Mouse (Mus musculus): ENCODE results near the gene Arrdc2. TPM values are rescaled to one million over a fixed set of nuclear protein-coding genes. Genes with fewer than 3 reads are reported as not detected.

Gene Arrdc2
- total RNA-seq, 1 experiment from 2014 or later = 7.3 TPM

GRCm38 (mm10) chr8:70792700-70793099 lies 46.8 kb downstream of the Arrdc2 start:
- ATAC-seq (replicated peaks; ENCODE audit: low read depth, poor library complexity, severe bottlenecking) = peak; percentile 12

GRCm38 (mm10) chr8:70791975-70792691 lies 47.4 kb downstream of the Arrdc2 start:
- peak; percentile 61 for ATAC-seq (replicated peaks; ENCODE audit: low read depth, poor library complexity, severe bottlenecking)

GRCm38 (mm10) chr8:70791294-70791701 lies 48.2 kb downstream of the Arrdc2 start:
- ATAC-seq (replicated peaks; ENCODE audit: low read depth, poor library complexity, severe bottlenecking) = peak; percentile 78

- ATAC-seq (replicated peaks; ENCODE audit: low read depth, poor library complexity, severe bottlenecking) = no peak
Measured at GRCm38 (mm10) chr8:70790846-70791245, 48.7 kb downstream of the Arrdc2 start.

- no peak for ATAC-seq (replicated peaks; ENCODE audit: low read depth, poor library complexity, severe bottlenecking)
Measured at GRCm38 (mm10) chr8:70789046-70789445, 50.5 kb downstream of the Arrdc2 start.

GRCm38 (mm10) chr8:70787941-70788667 lies 51.4 kb downstream of the Arrdc2 start:
- no peak for ATAC-seq (replicated peaks; ENCODE audit: low read depth, poor library complexity, severe bottlenecking)

GRCm38 (mm10) chr8:70787051-70787445 lies 52.5 kb downstream of the Arrdc2 start:
- ATAC-seq (replicated peaks; ENCODE audit: low read depth, poor library complexity, severe bottlenecking) = no peak

GRCm38 (mm10) chr8:70786291-70787050 lies 53.0 kb downstream of the Arrdc2 start:
- no peak for ATAC-seq (replicated peaks; ENCODE audit: low read depth, poor library complexity, severe bottlenecking)

Other genes starting within 250 kb of the Arrdc2 start
- 35.0 and 43.9 TPM in 2 replicates for gene Isyna1, start 245.3 kb downstream of the Arrdc2 start, total RNA-seq (2017)
- 43.8 and 58.4 TPM in 2 replicates for gene Ssbp4, start 230.8 kb downstream of the Arrdc2 start, total RNA-seq (2017)
- gene Lrrc25, start 223.6 kb downstream of the Arrdc2 start, total RNA-seq (2017) = 1.6 and 2.6 TPM in 2 replicates
- gene Gdf15, start 207.3 kb downstream of the Arrdc2 start, total RNA-seq (2017) = 0.29 TPM in 1 of 2 replicates, not detected in the other
- 3.2 and 3.6 TPM in 2 replicates for gene Pgpep1, start 179.3 kb downstream of the Arrdc2 start, total RNA-seq (2017)
- 129 and 163 TPM in 2 replicates for gene Lsm4, start 166.5 kb downstream of the Arrdc2 start, total RNA-seq (2017)
- 54.4 and 58.2 TPM in 2 replicates for gene Jund, start 140.8 kb downstream of the Arrdc2 start, total RNA-seq (2017)
- gene Iqcn, start 136.3 kb downstream of the Arrdc2 start, total RNA-seq (2017) = 0.05 TPM in 1 of 2 replicates, not detected in the other
- gene Gm3336, start 121.2 kb downstream of the Arrdc2 start, total RNA-seq (2017) = not detected in 2 replicates
- gene Pde4c, start 116.0 kb downstream of the Arrdc2 start, total RNA-seq (2017) = 0.09 TPM in 1 of 2 replicates, not detected in the other
- gene Rab3a, start 85.0 kb downstream of the Arrdc2 start, total RNA-seq (2017) = 1.5 and 4.2 TPM in 2 replicates
- gene Mpv17l2, start 78.8 kb downstream of the Arrdc2 start, total RNA-seq (2017) = 10.6 and 11.7 TPM in 2 replicates
- 19.8 and 23.7 TPM in 2 replicates for gene Pik3r2, start 63.0 kb downstream of the Arrdc2 start, total RNA-seq (2017)
- gene Mast3, start 34.7 kb downstream of the Arrdc2 start, total RNA-seq (2017) = 21.7 and 22.2 TPM in 2 replicates
- gene Il12rb1, start 31.3 kb downstream of the Arrdc2 start, total RNA-seq (2017) = 1.6 and 3.5 TPM in 2 replicates
- gene Kcnn1, start 23.5 kb upstream of the Arrdc2 start, total RNA-seq (2017) = 0.18 and 1.3 TPM in 2 replicates
- 28.6 and 40.6 TPM in 2 replicates for gene Ccdc124, start 34.2 kb upstream of the Arrdc2 start, total RNA-seq (2017)
- 0.10 and 0.14 TPM in 2 replicates for gene Slc5a5, start 53.0 kb upstream of the Arrdc2 start, total RNA-seq (2017)
- 2,479 and 2,482 TPM in 2 replicates for gene Rpl18a, start 57.7 kb upstream of the Arrdc2 start, total RNA-seq (2017)
- gene Map1s, start 66.2 kb upstream of the Arrdc2 start, total RNA-seq (2017) = 14.0 and 15.0 TPM in 2 replicates

Measured in common myeloid progenitor, adult 5-6 weeks (primary cell).